Mouse (Mus musculus) neural tube, embryonic 12.5 days (tissue): ENCODE measurements around the gene Gfer. TPM values are rescaled to one million over a fixed set of nuclear protein-coding genes. Genes with fewer than 3 reads are reported as not detected.

Experiments
- ATAC-seq: fragments of 200-750 bp; cut with Nextera tagmentation; 2 replicates; pipeline ENCODE4 v1.8.0; 2017; ENCODE audit warnings: low read depth, mild to moderate bottlenecking, moderate TSS enrichment, moderate library complexity; ENCODE audit not compliant: low FRiP score
- H3K27ac ChIP-seq: fragments of 300-500 bp; sonication (generic); 2 replicates; pipeline ENCODE4 v1.5.1; 2016
- H3K27me3 ChIP-seq: fragments of 300-500 bp; sonication (generic); replicated peaks from 2 replicates; pipeline ENCODE4 v1.6.1; 2016; ENCODE audit warnings: mild to moderate bottlenecking
- H3K36me3 ChIP-seq: fragments of 300-500 bp; sonication (generic); 2 replicates; pipeline ENCODE4 v1.6.1; 2016; ENCODE audit warnings: mild to moderate bottlenecking
- H3K4me1 ChIP-seq: fragments of 300-500 bp; sonication (generic); 2 replicates; pipeline ENCODE4 v1.6.1; 2016
- H3K4me2 ChIP-seq: fragments of 300-500 bp; sonication (generic); replicated peaks from 2 replicates; pipeline ENCODE4 v1.6.1; 2016; ENCODE audit warnings: mild to moderate bottlenecking
- H3K4me3 ChIP-seq: fragments of 300-500 bp; sonication (generic); 2 replicates; pipeline ENCODE4 v1.5.1; 2016
- H3K9ac ChIP-seq: fragments of 300-500 bp; sonication (generic); 2 replicates; pipeline ENCODE4 v1.6.1; 2016; ENCODE audit warnings: mild to moderate bottlenecking
- H3K9me3 ChIP-seq: fragments of 300-500 bp; sonication (generic); 2 replicates; pipeline ENCODE4 v1.6.1; 2016; ENCODE audit warnings: mild to moderate bottlenecking
- WGBS: fragments of 180-500 bp; shearing (Covaris S2); methylation state at CpG from one replicate; pipeline ENCODE4 v1.1.7; 2016; 5-methylcytosine and 5-hydroxymethylcytosine counted together
- polyA plus RNA-seq: library from polyadenylated mRNA; unstranded; fragments of >200 nt; fragmentation: Nextera tagmentation; extraction: Ambion mirVana; gene quantifications from 2 replicates; pipeline ENCODE4 v1.2.1, GENCODE M21; 2016

Gfer gene
- polyA plus RNA-seq, 1 experiment from 2014 or later, result 40.2 TPM

- H3K27me3 ChIP-seq, result peaks cover 34% of the 10 kb centered on the region
- no peaks in the 10 kb centered on the region for H3K36me3 ChIP-seq
- no peak for ATAC-seq
- no peak overlapping the region for H3K27ac ChIP-seq
- H3K9ac ChIP-seq, result no peak overlapping the region
- H3K4me1 ChIP-seq, result peaks cover 12% of the 10 kb centered on the region
- no peak overlapping the region for H3K4me3 ChIP-seq
- 70% methylated on average over 3 of the region's 3 CpGs for WGBS
- H3K4me2 ChIP-seq, result no peak overlapping the region
- no peaks in the 10 kb centered on the region for H3K9me3 ChIP-seq
Observed at GRCm38 (mm10) chr17:24651835-24652234, 44.1 kb downstream of the Gfer start.

DNA sequence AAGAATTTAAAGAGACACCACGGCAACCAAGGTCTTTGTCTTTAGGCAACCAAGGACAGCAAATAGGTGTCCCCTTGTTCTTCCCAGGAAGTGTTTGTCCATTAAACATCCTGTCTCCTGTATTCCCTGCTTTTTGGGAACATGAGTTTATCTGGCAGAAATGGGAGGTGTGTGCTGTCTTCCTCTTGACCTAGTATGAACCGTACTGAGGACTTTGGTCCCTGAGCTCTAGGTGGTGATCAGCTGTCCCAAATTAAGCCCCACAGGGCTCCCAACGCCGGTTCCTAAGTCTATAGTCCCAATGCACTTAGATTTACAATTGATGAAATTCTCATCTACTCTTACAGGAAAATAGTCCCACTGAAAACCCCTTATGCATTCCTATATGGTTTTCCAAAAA lies 45.2 kb downstream of the Gfer start:
- Histone ChIP-seq H3K27ac (no peak overlapping the region), H3K4me2 (peak overlapping the region; percentile 95), H3K27me3 (peaks cover 25% of the 10 kb centered on the region), H3K9ac (0 out of 2 replicates have a peak overlapping the region, but pooled peaks have one; percentile 72), H3K36me3 (no peaks in the 10 kb centered on the region), H3K4me3 (no peak overlapping the region), H3K4me1 (peaks cover 12% of the 10 kb centered on the region), H3K9me3 (no peaks in the 10 kb centered on the region)
- WGBS, result 76% methylated on average over 4 of the region's 4 CpGs
- no peak for ATAC-seq

GRCm38 (mm10) chr17:24650070-24650616 lies 45.8 kb downstream of the Gfer start, which contains the start of gene Slc9a3r2:
TSS of gene Slc9a3r2 (minus strand) at chr17:24650327.
- Histone ChIP-seq H3K4me1 (peaks cover 12% of the 10 kb centered on the region), H3K9ac (peak within 1 kb of the TSS; percentile 72), H3K9me3 (no peaks in the 10 kb centered on the region), H3K4me2 (peak within 1 kb of the TSS; percentile 95), H3K4me3 (peak within 1 kb of the TSS; percentile 59), H3K36me3 (no peaks in the 10 kb centered on the region), H3K27ac (no peak within 1 kb of the TSS), H3K27me3 (peaks cover 25% of the 10 kb centered on the region)
- ATAC-seq, result 0 out of 2 replicates have a peak, but pooled peaks have one; percentile 27
- 1% methylated on average over 41 of the region's 41 CpGs for WGBS

- peaks cover 25% of the 10 kb centered on the region for H3K27me3 ChIP-seq
- no peak overlapping the region for H3K27ac ChIP-seq
- WGBS, result under 1% methylated on average over 35 of the region's 35 CpGs
- peak overlapping the region; percentile 95 for H3K4me2 ChIP-seq
- peak overlapping the region; percentile 59 for H3K4me3 ChIP-seq
- H3K4me1 ChIP-seq, result peaks cover 12% of the 10 kb centered on the region
- ATAC-seq, result peak; percentile 42; the same call in 1 of the 2 replicates
- no peaks in the 10 kb centered on the region for H3K9me3 ChIP-seq
- H3K36me3 ChIP-seq, result no peaks in the 10 kb centered on the region
- peak overlapping the region; percentile 72 for H3K9ac ChIP-seq
Observed at GRCm38 (mm10) chr17:24649581-24650069, 46.3 kb downstream of the Gfer start.

DNA sequence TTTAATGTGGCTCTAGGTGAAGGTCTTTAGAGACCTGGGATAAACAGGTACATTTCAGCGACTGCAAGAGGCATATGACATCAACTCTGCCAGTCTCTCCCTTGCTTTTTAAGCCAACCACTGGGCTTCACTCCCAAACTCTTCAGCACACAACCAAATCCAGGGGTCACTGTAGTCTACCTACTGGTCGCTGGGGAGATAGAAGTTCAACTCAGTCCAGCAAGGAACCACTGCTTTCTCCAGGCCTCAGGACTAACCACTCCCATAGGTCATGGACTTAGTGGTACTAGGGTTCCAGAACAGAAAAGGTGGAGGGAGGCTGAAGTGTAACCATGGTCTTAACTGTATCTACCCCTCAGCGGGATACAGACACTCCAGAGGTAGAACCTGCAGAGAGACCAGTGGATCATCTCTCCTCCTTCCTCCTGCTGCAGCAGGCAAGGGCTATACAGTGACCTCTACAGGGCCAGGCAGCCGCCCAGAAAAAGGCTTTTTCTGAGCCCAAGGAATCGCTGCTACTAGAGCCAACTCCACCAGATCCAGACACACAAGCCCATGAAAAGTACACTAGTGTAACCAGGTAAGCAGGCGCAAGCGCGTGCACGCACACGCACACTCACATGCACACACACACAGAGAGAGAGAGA lies 47.1 kb downstream of the Gfer start:
- Histone ChIP-seq H3K9ac (peak overlapping the region; percentile 72; the same call in 1 of the 2 replicates), H3K36me3 (no peaks in the 10 kb centered on the region), H3K27ac (no peak overlapping the region), H3K9me3 (no peaks in the 10 kb centered on the region), H3K4me3 (no peak overlapping the region), H3K4me2 (peak overlapping the region; percentile 95), H3K27me3 (peaks cover 25% of the 10 kb centered on the region), H3K4me1 (peaks cover 16% of the 10 kb centered on the region)
- 74% methylated on average over 10 of the region's 10 CpGs for WGBS
- no peak for ATAC-seq

- WGBS, result 80% methylated on average over 11 of the region's 11 CpGs
- Histone ChIP-seq H3K4me2 (peak overlapping the region; percentile 18; the same call in 1 of the 2 replicates), H3K27ac (no peak overlapping the region), H3K4me3 (no peak overlapping the region), H3K4me1 (peaks cover 21% of the 10 kb centered on the region), H3K9ac (0 out of 2 replicates have a peak overlapping the region, but pooled peaks have one; percentile 26), H3K36me3 (no peaks in the 10 kb centered on the region), H3K27me3 (peaks cover 25% of the 10 kb centered on the region), H3K9me3 (no peaks in the 10 kb centered on the region)
- no peak for ATAC-seq
Observed at GRCm38 (mm10) chr17:24647493-24647892, 48.5 kb downstream of the Gfer start.

GRCm38 (mm10) chr17:24646381-24646780 lies 49.6 kb downstream of the Gfer start:
- no peak for ATAC-seq
- H3K36me3 ChIP-seq, result no peaks in the 10 kb centered on the region
- peaks cover 25% of the 10 kb centered on the region for H3K27me3 ChIP-seq
- WGBS, result 89% methylated on average over 4 of the region's 4 CpGs
- no peaks in the 10 kb centered on the region for H3K9me3 ChIP-seq
- peaks cover 21% of the 10 kb centered on the region for H3K4me1 ChIP-seq
- no peak overlapping the region for H3K4me2 ChIP-seq
- no peak overlapping the region for H3K9ac ChIP-seq
- no peak overlapping the region for H3K4me3 ChIP-seq
- no peak overlapping the region for H3K27ac ChIP-seq

GRCm38 (mm10) chr17:24645916-24646315 lies 50.0 kb downstream of the Gfer start:
- WGBS, result 85% methylated on average over 3 of the region's 3 CpGs
- H3K4me1 ChIP-seq, result peaks cover 21% of the 10 kb centered on the region
- H3K27ac ChIP-seq, result no peak overlapping the region
- ATAC-seq, result no peak
- H3K27me3 ChIP-seq, result peaks cover 25% of the 10 kb centered on the region
- H3K4me2 ChIP-seq, result no peak overlapping the region
- H3K9me3 ChIP-seq, result no peaks in the 10 kb centered on the region
- H3K36me3 ChIP-seq, result no peaks in the 10 kb centered on the region
- H3K4me3 ChIP-seq, result no peak overlapping the region
- H3K9ac ChIP-seq, result no peak overlapping the region

DNA sequence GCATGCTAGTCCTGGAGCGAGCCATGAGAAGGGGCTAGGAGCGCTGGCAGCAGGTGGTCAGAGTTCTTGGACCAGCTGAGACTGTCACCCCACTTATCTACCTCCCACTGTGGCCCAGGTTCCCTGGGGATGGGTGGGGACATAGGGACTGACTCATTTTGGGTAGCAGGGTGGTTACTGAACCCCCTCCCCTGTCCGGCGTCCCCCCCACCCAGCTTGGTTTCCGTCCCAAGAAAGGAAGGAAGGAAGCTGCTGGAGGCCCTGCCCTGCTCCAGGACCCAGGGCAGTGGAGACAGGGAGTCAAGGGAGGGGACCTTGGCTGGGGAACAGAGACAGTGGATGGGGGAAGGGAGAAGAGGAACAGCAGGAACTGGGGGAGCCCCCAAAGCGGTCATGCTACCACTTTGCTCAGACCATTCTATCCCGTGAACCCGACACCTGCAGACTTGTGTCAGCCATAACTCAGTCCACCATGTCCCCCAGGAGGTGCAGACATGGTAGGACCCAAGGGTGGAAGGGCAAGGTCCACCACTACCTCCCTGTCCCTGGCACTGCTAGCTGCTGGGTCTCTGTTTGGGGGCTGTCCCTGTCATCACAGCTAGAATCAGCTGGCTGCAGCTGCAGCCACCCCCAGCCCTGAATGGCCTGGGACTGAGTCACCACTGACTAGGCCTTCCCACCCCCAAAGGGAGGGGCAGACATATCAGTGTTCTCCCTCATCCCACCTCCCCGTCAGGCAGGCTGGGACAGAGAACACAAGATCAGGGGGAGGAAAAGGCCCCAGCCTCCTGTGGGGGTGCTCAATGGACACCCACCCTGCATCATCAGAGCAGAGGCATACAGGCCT lies 50.9 kb downstream of the Gfer start:
- peaks cover 18% of the 10 kb centered on the region for H3K4me1 ChIP-seq
- no peak overlapping the region for H3K4me3 ChIP-seq
- no peak overlapping the region for H3K27ac ChIP-seq
- peak overlapping the region; percentile 24; the same call in 1 of the 2 replicates for H3K4me2 ChIP-seq
- no peaks in the 10 kb centered on the region for H3K9me3 ChIP-seq
- no peaks in the 10 kb centered on the region for H3K36me3 ChIP-seq
- no peak for ATAC-seq
- WGBS, result 84% methylated on average over 9 of the region's 9 CpGs
- H3K9ac ChIP-seq, result no peak overlapping the region
- H3K27me3 ChIP-seq, result peaks cover 17% of the 10 kb centered on the region

DNA sequence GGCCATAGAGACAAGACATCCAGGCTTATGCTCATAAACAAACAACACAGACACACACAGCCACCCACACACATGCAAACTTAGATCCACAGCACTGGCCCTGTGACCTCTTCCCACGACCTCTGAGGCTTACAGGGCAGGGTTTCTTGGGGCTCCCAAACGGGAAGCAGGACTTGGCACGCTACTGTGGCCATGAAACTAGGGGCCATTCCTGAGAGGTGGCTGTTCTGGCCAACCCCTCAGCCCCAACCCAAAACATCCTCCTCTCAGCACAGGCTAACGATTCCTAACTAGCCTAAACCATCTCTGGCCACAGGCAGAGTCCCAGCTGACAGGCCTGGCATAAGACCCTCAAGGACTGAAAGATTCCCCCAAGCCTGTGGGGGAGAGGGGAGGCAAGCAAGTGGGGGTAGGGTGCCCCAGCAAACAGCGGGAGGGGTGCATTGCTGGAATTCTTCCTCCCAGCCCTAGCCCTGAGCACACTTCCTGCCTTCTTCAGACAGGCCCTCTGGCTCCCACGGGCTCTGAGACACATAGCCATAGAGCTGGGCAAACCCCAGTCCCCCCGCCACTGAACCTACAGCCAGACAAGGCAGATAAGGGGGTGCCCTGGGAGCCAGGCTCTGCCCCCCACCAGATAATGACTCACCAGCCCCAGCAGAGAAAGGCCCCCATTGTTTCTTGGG lies 51.8 kb downstream of the Gfer start:
- ATAC-seq, result no peak
- peak overlapping the region; percentile 24 for H3K4me2 ChIP-seq
- H3K4me1 ChIP-seq, result peaks cover 12% of the 10 kb centered on the region
- H3K27me3 ChIP-seq, result peaks cover 9% of the 10 kb centered on the region
- no peak overlapping the region for H3K4me3 ChIP-seq
- H3K36me3 ChIP-seq, result no peaks in the 10 kb centered on the region
- H3K9me3 ChIP-seq, result no peaks in the 10 kb centered on the region
- no peak overlapping the region for H3K27ac ChIP-seq
- WGBS, result 45% methylated on average over 7 of the region's 7 CpGs
- H3K9ac ChIP-seq, result 0 out of 2 replicates have a peak overlapping the region, but pooled peaks have one; percentile 8
